Mouse (Mus musculus) testis, adult 2 months (tissue): Measurements from ENCODE around the gene Zfp991. TPM values are rescaled to one million over a fixed set of nuclear protein-coding genes. Genes with fewer than 3 reads are reported as not detected.
"Not testable (repeated sequence)": the region's sequence is repeated elsewhere in the genome, so short reads cannot be mapped to it uniquely, and the experiment has no call there.

ENCODE experiments used
- H3K27ac ChIP-seq: fragments of 200-500 bp; 2 replicates; pipeline ENCODE4 v1.5.1; 2012; ENCODE audit warnings: low read depth, low read length; ENCODE audit not compliant: control insufficient read depth, insufficient read depth
- H3K27me3 ChIP-seq: fragments of 200-500 bp; 2 replicates; pipeline ENCODE4 v1.6.1; 2012; ENCODE audit warnings: mild to moderate bottlenecking, low read length, moderate library complexity; ENCODE audit not compliant: control insufficient read depth, insufficient read depth
- H3K36me3 ChIP-seq: fragments of 200-500 bp; 2 replicates; pipeline ENCODE4 v1.6.1; 2012; ENCODE audit warnings: mild to moderate bottlenecking, low read length; ENCODE audit not compliant: control insufficient read depth, insufficient read depth
- H3K4me1 ChIP-seq: fragments of 200-500 bp; 2 replicates; pipeline ENCODE4 v1.6.1; 2012; ENCODE audit warnings: low read length; ENCODE audit not compliant: control insufficient read depth, insufficient read depth
- H3K4me3 ChIP-seq: fragments of 200-500 bp; 2 replicates; pipeline ENCODE4 v1.5.1; 2012; ENCODE audit warnings: low read depth, mild to moderate bottlenecking, low read length, moderate library complexity, mixed read lengths; ENCODE audit not compliant: control insufficient read depth
- polyA plus RNA-seq: library from polyadenylated mRNA; depleted of rRNA; stranded (reverse); fragments of >200 nt; gene quantifications from 2 replicates; pipeline ENCODE4 v1.2.3, GENCODE M21; 2012

Zfp991 gene
- polyA plus RNA-seq, 1 experiment, result 3.0 TPM

GRCm38 (mm10) chr4:147127137-147127536 is 4.7 kb upstream of the Zfp991 start:
- not testable (repeated sequence) for H3K27me3 ChIP-seq, H3K4me3 ChIP-seq, H3K27ac ChIP-seq, H3K36me3 ChIP-seq, H3K4me1 ChIP-seq

DNA sequence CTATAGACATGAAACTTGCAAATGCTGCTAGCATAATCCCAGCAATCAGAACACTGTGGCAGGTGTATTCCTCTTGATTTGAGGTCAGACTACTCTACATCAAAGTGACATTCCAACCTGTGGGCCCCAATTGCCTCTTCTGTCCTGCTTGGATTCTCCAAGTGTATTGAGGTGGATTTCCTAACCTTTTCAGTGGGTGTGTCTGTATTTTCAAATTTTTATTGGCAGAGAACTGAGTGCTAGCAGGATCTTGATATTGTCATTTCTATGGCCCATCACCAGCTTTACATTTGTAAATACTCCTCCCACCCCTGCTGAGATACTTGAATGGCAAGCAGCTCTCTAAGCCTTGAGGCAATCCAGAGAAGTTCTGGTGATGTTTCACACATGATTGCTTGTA is 3.7 kb upstream of the Zfp991 start:
- H3K27ac ChIP-seq, H3K36me3 ChIP-seq, H3K27me3 ChIP-seq, H3K4me3 ChIP-seq, H3K4me1 ChIP-seq: not testable (repeated sequence)

DNA sequence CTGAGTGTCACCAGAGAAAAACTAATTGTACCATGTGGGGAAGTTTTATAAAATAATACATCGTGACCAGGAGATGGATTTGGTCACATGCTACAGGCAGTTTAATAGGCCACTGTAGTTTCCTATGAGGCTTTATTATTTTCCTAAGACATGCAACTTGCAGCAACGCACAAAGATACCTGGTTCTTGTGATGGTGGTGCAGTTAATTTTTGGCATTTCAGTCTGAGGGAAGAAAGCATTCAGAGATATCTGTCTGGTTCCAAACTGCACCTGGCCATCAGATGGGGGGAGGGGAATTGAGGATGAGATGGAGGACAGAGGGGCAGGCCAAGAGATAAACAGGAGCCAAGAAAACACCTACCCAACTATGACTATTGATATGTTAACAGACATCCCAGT is 1.8 kb downstream of the Zfp991 start:
- not testable (repeated sequence) for H3K27ac ChIP-seq, H3K4me1 ChIP-seq, H3K4me3 ChIP-seq, H3K27me3 ChIP-seq, H3K36me3 ChIP-seq

DNA sequence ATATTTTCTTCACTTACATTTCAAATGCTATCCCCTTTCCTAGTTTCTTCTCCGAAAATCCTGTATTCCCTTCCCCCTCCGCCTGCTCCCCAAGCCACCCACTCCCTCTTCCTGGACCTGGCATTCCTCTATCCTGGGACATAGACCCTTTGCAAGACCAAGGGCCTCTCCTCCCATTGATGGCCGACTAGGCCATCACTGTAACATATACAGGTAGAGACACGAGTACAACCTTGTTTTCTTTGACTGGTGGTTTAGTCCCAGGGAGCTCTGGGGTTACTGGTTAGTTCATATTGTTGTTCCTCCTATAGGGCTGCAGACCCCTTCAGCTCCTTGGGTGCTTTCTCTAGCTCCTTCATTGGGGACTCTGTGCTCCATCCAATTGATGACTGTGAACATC is 9.9 kb downstream of the Zfp991 start:
- not testable (repeated sequence) for H3K27ac ChIP-seq, H3K4me1 ChIP-seq, H3K27me3 ChIP-seq, H3K4me3 ChIP-seq, H3K36me3 ChIP-seq

GRCm38 (mm10) chr4:147165282-147165681 is 33.4 kb downstream of the Zfp991 start:
- not testable (repeated sequence) for H3K4me3 ChIP-seq, H3K36me3 ChIP-seq, H3K27ac ChIP-seq, H3K27me3 ChIP-seq, H3K4me1 ChIP-seq

DNA sequence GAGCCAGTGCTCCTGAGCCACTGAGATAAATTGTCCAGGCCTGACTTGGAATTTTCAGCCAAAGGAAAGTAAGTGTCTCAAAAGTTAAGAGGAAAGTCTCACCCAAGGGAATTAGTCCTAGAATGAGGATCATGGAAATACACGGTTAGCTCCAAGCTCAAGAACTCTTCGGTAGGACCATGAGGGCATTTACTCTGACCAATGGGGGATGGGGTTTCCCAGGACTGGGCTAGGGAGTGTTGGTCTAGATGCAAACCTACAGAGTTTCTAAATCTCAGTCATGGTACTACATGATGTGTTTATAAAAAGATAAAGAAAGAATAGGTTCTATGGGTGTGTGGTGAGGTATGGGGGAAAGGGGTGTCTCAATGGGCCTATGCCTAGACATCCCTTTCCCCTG is 38.7 kb downstream of the Zfp991 start:
- not testable (repeated sequence) for H3K27me3 ChIP-seq, H3K4me3 ChIP-seq, H3K27ac ChIP-seq, H3K4me1 ChIP-seq, H3K36me3 ChIP-seq

DNA sequence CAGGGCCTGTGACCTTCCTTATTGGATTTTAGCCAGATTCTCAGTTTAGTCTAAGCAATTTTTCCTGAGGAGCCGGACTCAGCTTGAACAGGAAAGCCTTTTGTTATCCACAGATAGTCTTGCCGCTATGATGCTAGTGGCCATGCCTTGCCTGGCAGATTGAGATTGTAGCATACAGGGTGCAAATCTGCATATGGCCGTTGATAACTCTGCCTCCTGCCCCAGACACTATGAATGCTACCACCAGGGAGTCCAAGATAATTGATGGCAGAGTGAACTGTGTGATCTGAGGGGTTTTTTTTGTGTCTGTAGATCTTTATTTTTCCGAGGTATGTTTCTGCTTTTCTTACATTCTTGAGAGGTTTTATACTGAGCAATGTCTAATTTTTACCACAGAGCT is 39.7 kb downstream of the Zfp991 start:
- not testable (repeated sequence) for H3K27me3 ChIP-seq, H3K27ac ChIP-seq, H3K4me1 ChIP-seq, H3K4me3 ChIP-seq, H3K36me3 ChIP-seq

DNA sequence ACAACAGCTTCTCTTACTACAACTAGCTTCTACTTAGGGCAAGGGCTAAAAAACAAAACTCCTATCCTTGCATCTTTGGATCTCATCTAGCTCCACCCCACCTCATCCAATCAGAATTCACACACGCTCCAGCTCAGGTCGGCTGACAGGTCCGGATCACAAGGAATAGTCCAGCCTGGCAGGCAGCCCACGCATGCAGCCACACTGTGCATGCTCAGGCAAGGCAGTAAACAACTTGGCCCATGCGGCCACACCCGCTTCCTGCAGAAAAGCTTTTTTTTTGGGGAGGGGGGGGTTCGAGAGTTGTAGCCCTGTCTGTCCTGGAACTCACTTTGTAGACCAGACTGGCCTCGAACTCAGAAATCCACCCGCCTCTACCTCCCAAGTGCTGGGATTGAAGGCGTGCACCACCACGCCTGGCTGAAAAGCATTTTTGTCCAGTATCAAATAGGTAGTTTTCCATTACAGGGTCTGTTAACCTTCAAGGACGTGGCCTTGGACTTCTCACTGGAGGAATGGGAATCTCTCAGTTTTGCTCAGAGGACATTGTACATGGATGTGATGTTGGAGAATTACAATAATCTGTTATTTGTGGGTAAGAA is 44.5 kb downstream of the Zfp991 start:
- not testable (repeated sequence) for H3K36me3 ChIP-seq, H3K4me3 ChIP-seq, H3K4me1 ChIP-seq, H3K27ac ChIP-seq, H3K27me3 ChIP-seq

GRCm38 (mm10) chr4:147181141-147181685 is 49.4 kb downstream of the Zfp991 start:
- H3K27ac ChIP-seq, H3K4me1 ChIP-seq, H3K27me3 ChIP-seq, H3K4me3 ChIP-seq, H3K36me3 ChIP-seq: not testable (repeated sequence)

DNA sequence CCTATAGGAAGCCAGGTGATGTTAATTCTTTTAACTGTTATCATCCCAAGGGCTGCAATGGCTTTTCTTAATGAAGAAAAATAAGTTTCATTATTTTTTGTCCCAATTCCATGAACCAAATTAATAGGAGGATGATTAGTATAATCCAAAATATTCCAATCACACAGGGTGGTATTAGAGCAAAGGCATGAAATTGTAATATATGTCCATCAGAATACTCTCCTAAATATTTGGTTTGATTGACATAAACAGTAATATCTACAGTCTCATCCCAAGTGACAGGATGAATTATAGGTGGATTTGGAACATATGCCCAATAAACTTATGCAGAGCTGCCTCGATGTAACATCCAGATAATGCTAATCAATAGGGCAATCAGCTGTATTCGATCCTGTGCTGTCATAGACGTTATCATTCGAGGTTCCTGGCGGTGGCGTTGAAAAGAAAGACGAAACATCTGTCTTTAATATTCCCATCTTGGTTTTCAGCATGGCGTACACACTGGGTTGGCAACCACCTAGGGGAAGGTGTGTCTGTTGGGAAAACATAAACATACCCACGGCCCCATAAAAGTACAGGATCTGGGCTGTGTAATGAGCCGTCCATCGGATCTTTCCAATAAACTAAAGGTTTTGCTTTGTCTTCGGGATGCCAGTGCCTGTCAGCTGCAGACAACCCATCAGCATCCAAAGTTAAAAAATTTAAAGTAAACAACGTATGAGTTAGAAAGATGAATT is 50.3 kb downstream of the Zfp991 start:
- H3K27me3 ChIP-seq, H3K4me1 ChIP-seq, H3K36me3 ChIP-seq, H3K27ac ChIP-seq, H3K4me3 ChIP-seq: not testable (repeated sequence)

- H3K27ac ChIP-seq, H3K4me1 ChIP-seq, H3K27me3 ChIP-seq, H3K36me3 ChIP-seq, H3K4me3 ChIP-seq: not testable (repeated sequence)
Measured at GRCm38 (mm10) chr4:147186824-147187223, 55.0 kb downstream of the Zfp991 start.

DNA sequence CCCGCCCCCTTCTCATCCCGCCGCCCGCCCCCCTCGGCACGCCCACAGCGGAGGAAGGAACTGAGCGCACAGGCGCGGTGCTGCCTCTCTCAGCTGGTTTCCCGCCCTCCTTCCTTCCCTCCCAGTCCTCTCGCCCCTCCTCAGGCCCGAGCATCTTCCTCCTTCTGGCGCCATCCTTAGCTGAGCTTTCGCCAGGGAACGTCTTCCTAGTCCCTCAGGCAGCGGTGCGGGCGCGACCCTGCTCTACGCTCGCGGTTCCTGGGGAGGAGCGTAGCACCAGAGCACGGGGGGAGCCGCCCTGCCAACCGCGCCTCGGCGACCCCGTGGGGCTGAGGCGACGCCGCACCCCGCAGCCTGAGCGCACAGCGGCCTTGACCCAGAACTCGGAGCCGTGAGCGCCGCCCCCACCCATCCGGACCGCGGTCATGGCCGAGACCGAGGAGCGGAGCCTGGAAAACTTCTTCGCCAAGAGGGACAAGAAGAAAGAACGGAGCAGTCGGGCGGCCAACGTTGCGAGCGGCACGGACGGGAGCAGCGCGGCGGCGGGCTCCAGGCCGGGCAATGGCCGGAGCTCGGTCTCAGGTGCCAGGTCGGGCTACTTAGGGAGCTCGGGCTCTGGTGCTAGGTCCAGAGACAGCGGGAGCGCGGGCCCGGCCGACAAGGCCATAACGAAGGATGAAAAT is 55.6 kb downstream of the Zfp991 start:
- H3K4me1 ChIP-seq, H3K36me3 ChIP-seq, H3K27me3 ChIP-seq, H3K27ac ChIP-seq: not testable (repeated sequence)
- peak overlapping the region; percentile 14 for H3K4me3 ChIP-seq
